Mouse (Mus musculus): ENCODE results near the gene Padi4.

- TF ChIP-seq MAX (IDR thresholded peaks at IDR 0.05; ENCODE audit: low read depth) (no peak), TCF12 (IDR thresholded peaks at IDR 0.05; ENCODE audit: insufficient read depth, poor library complexity, severe bottlenecking) (no peak), USF1 (IDR thresholded peaks at IDR 0.05; ENCODE audit: low read depth) (no peak), POLR2A (IDR thresholded peaks at IDR 0.05; ENCODE audit: insufficient read length, low read depth) (no peak), MYOD1 (IDR thresholded peaks at IDR 0.05; ENCODE audit: control insufficient read depth in 1 of 3, insufficient read length in 2 of 3, low read depth in 2 of 3) (no peak), CEBPB (IDR thresholded peaks at IDR 0.05; ENCODE audit: insufficient read depth, poor library complexity, severe bottlenecking) (no peak)
Observed at GRCm38 (mm10) chr4:140789983-140790382, 15.9 kb upstream of the Padi4 start.

Data from myocyte (in vitro differentiated cells).